Mouse (Mus musculus) embryonic stem cell, embryonic (primary cell): Measurements from ENCODE around the gene Vmn1r83.

Source experiments
- CTCF ChIA-PET, 4 experiments: fragments of 300-600 bp in 2 of 4; fragments of 350-600 bp in 2 of 4; sonication (Branson Sonifier 250); formaldehyde crosslinking; loops; one replicate each; lab custom pipeline; 2022; ENCODE audit warnings: inconsistent platforms in 2 of 4; lab: Charles Lee
- POLR2A ChIA-PET, 4 experiments: fragments of 300-600 bp in 2 of 4; fragments of 350-600 bp in 2 of 4; sonication (Branson Sonifier 250); formaldehyde crosslinking; loops; one replicate each; lab custom pipeline; 2022; ENCODE audit warnings: antibody characterized with exemption in 4 of 4, inconsistent platforms in 1 of 4; lab: Charles Lee

Gene Vmn1r83

GRCm38 (mm10) chr7:12329381-12329780 lies at the start of gene Vmn1r83:
Vmn1r83 (minus strand) TSS chr7:12329481.
- POLR2A ChIA-PET: no interaction called here

GRCm38 (mm10) chr7:12369173-12369572 lies 39.9 kb upstream of the Vmn1r83 start, which contains the start of gene Vmn1r84:
Vmn1r84 (minus strand) TSS chr7:12369273.
- POLR2A ChIA-PET: no interaction called here
- CTCF ChIA-PET: interaction anchor here in 1 of 4 experiments (0.7 kb wide), 1 partner anchor 87 kb away, joined by 3 read pairs; no protein-coding TSS in a partner anchor

More at GRCm38 (mm10) chr7:12329381-12329780, at the start of gene Vmn1r83:
- CTCF ChIA-PET: no interaction called here

- ChIA-PET CTCF (no interaction called here), POLR2A (interaction anchor here in 1 of 4 experiments (0.6 kb wide), 1 partner anchor 749 kb away, joined by 5 read pairs; no protein-coding TSS in a partner anchor)
These were observed 29.2 kb downstream of the Vmn1r83 start, which contains the start of gene Vmn1r82 for GRCm38 (mm10) chr7:12300130-12300529. Vmn1r82 (plus strand) TSS chr7:12300430.
